Mouse (Mus musculus): ENCODE results near the gene Epo.

- no peak for TF ChIP-seq MAFK (IDR thresholded peaks at IDR 0.05; ENCODE audit: insufficient read depth, low read depth, low read length)
- no peak for TF ChIP-seq ZNF384 (IDR thresholded peaks at IDR 0.05; ENCODE audit: low read depth, low read length)
- TF ChIP-seq HCFC1 (IDR thresholded peaks at IDR 0.05; ENCODE audit: borderline replicate concordance, insufficient read depth, low read length), result no peak
Measured at GRCm38 (mm10) chr5:137487616-137488015, 45.4 kb downstream of the Epo start.

Measured in ES-E14 (cell line).